Mouse (Mus musculus): Measurements from ENCODE around the gene Ccne1.

- no peak for TF ChIP-seq POLR2A (IDR thresholded peaks at IDR 0.05; ENCODE audit: control insufficient read depth in 1 of 2, insufficient read depth in 1 of 2, low read depth in 1 of 2, low read length in 2 of 2, poor library complexity in 1 of 2)
- no peak for TF ChIP-seq CTCF (IDR thresholded peaks at IDR 0.05 in 2 of 3, conservative IDR thresholded peaks at IDR 0.05 in 1 of 3; ENCODE audit: control insufficient read depth in 1 of 3, insufficient read depth in 1 of 3, low read depth in 2 of 3, low read length in 3 of 3, poor library complexity in 1 of 3, severe bottlenecking in 1 of 3)
- TF ChIP-seq SMC3 (IDR thresholded peaks at IDR 0.05; ENCODE audit: low read depth, low read length) = no peak
- TF ChIP-seq RCOR1 (IDR thresholded peaks at IDR 0.05; ENCODE audit: low read depth, low read length) = no peak
- no peak for TF ChIP-seq USF1 (IDR thresholded peaks at IDR 0.05; ENCODE audit: low read depth, low read length)
- TF ChIP-seq MAX (IDR thresholded peaks at IDR 0.05; ENCODE audit: low read length) = no peak
- TF ChIP-seq GATA1 (IDR thresholded peaks at IDR 0.05; ENCODE audit: low read depth, low read length) = no peak
- TF ChIP-seq MAFK (IDR thresholded peaks at IDR 0.05; ENCODE audit: borderline replicate concordance, low read depth, low read length) = no peak
- TF ChIP-seq ZKSCAN1 (IDR thresholded peaks at IDR 0.05; ENCODE audit: low read depth, low read length) = no peak
- no peak for TF ChIP-seq GABPA (IDR thresholded peaks at IDR 0.05; ENCODE audit: low read depth, low read length)
- no peak for TF ChIP-seq CHD2 (IDR thresholded peaks at IDR 0.05; ENCODE audit: low read length)
- TF ChIP-seq TCF12 (IDR thresholded peaks at IDR 0.05; ENCODE audit: low read depth, low read length) = no peak
- TF ChIP-seq MAZ (IDR thresholded peaks at IDR 0.05; ENCODE audit: low read depth, low read length) = no peak
- no peak for TF ChIP-seq TAL1 (IDR thresholded peaks at IDR 0.05; ENCODE audit: low read length)
These were observed 14.2 kb downstream of the Ccne1 start for GRCm38 (mm10) chr7:38093101-38093500.

All from MEL (cell line).